8 mouse cellular contexts compared by ENCODE assay signal in genomic region chr15:96665889-96666288, GRCm38 (mm10). TPM values are rescaled to one million over a fixed set of nuclear protein-coding genes. Genes with fewer than 3 reads are reported as not detected.
A peak's percentile ranks its signal among the peaks of the same experiment; 100 is the strongest.
DNase-seq lines count a peak whose midpoint lies in the region; ATAC-seq and TF ChIP-seq lines count a peak whose summit lies in the region.

No protein-coding gene starts in this region.

- peak overlapping the region; percentile 36; the same call in 1 of the 2 replicates for H3K4me3 ChIP-seq in heart, embryonic 13.5 days
- no peak overlapping the region for H3K4me3 ChIP-seq in kidney, embryonic 16.5 days (ENCODE audit: low read length)
- no peak overlapping the region for H3K4me3 ChIP-seq in liver, adult 2 months (ENCODE audit: insufficient read depth, low read depth, low read length)
- no peak overlapping the region for H3K4me3 ChIP-seq in stomach, embryonic 16.5 days (replicated peaks; ENCODE audit: low read length)

- H3K79me2 ChIP-seq in liver, adult 2 months (ENCODE audit: control insufficient read depth, insufficient read depth, low read length) = no peaks in the 10 kb centered on the region

- no peak; the same call in 1 of the 2 replicates for ATAC-seq in heart, embryonic 13.5 days (ENCODE audit: extremely low read depth, insufficient number of reproducible peaks, low FRiP score, low TSS enrichment)
- peak; percentile 76 for ATAC-seq in kidney, embryonic 16.5 days (ENCODE audit: low FRiP score, low TSS enrichment)
- ATAC-seq in stomach, embryonic 16.5 days (ENCODE audit: insufficient read depth, low FRiP score) = peak; percentile 86; the same call in 1 of the 2 replicates

- H3K4me2 ChIP-seq in heart, embryonic 13.5 days = peak overlapping the region; percentile 64
- 0 out of 2 replicates have a peak overlapping the region, but pooled peaks have one; percentile 38 for H3K4me2 ChIP-seq in kidney, embryonic 16.5 days (replicated peaks; ENCODE audit: low read depth, low read length)
- H3K4me2 ChIP-seq in stomach, embryonic 16.5 days (ENCODE audit: low read depth, low read length) = peak overlapping the region; percentile 54; the same call in 1 of the 2 replicates

- peak; percentile 90 for DNase-seq in A20 (ENCODE audit: low read depth, low spot score)
- peak; percentile 72 for DNase-seq in adrenal gland, adult 2 months
- DNase-seq in embryo, embryonic 9.5 days (ENCODE audit: extremely low spot score) = peak; percentile 70
- peak; percentile 79 for DNase-seq in liver, adult 2 months (ENCODE audit: extremely low read depth, low read depth, low spot score)
- DNase-seq in monocyte, adult 2 months (ENCODE audit: low read depth in 1 of 2, low spot score in 2 of 2) = peak; percentile 26 to 62

- 8% methylated on average over 3 of the region's 3 CpGs for WGBS in heart, embryonic 13.5 days
- WGBS in kidney, embryonic 16.5 days = 7% methylated on average over 3 of the region's 3 CpGs
- under 1% methylated on average over 3 of the region's 3 CpGs for WGBS in liver, adult 2 months
- 3% methylated on average over 3 of the region's 3 CpGs for WGBS in stomach, embryonic 16.5 days

- H3K9ac ChIP-seq in heart, embryonic 13.5 days = peak overlapping the region; percentile 62; the same call in 1 of the 2 replicates
- no peak overlapping the region for H3K9ac ChIP-seq in kidney, embryonic 16.5 days (replicated peaks; ENCODE audit: low read length)
- H3K9ac ChIP-seq in liver, adult 2 months (ENCODE audit: low read depth, low read length) = no peak overlapping the region
- no peak overlapping the region for H3K9ac ChIP-seq in stomach, embryonic 16.5 days (ENCODE audit: low read length)

- H3K27ac ChIP-seq in heart, embryonic 13.5 days (replicated peaks) = no peak overlapping the region
- H3K27ac ChIP-seq in kidney, embryonic 16.5 days (ENCODE audit: low read length) = no peak overlapping the region
- H3K27ac ChIP-seq in liver, adult 2 months (replicated peaks; ENCODE audit: insufficient read depth, low read depth, low read length) = no peak overlapping the region
- H3K27ac ChIP-seq in stomach, embryonic 16.5 days (ENCODE audit: low read length) = no peak overlapping the region

- no peaks in the 10 kb centered on the region for H3K9me3 ChIP-seq in heart, embryonic 13.5 days
- H3K9me3 ChIP-seq in kidney, embryonic 16.5 days (ENCODE audit: low read length) = no peaks in the 10 kb centered on the region
- H3K9me3 ChIP-seq in stomach, embryonic 16.5 days (replicated peaks; ENCODE audit: control insufficient read depth, low read length) = no peaks in the 10 kb centered on the region

- peak; percentile 48 for TF ChIP-seq CTCF in liver, adult 2 months (IDR thresholded peaks at IDR 0.05; ENCODE audit: low read depth, low read length)

- peaks cover 12% of the 10 kb centered on the region for H3K4me1 ChIP-seq in heart, embryonic 13.5 days
- peaks cover 5% of the 10 kb centered on the region; the same call in 1 of the 2 replicates for H3K4me1 ChIP-seq in kidney, embryonic 16.5 days (ENCODE audit: insufficient read depth, low read length)
- H3K4me1 ChIP-seq in liver, adult 2 months (ENCODE audit: control insufficient read depth, insufficient read depth, low read length) = peaks cover 3% of the 10 kb centered on the region; the same call in 1 of the 2 replicates
- H3K4me1 ChIP-seq in stomach, embryonic 16.5 days (ENCODE audit: control insufficient read depth, insufficient read depth, low read length) = peaks cover 8% of the 10 kb centered on the region; the same call in 1 of the 2 replicates

- TF ChIP-seq POLR2A in liver, adult 2 months (IDR thresholded peaks at IDR 0.05; ENCODE audit: extremely low read depth, insufficient read depth, low read length) = no peak

- H3K27me3 ChIP-seq in heart, embryonic 13.5 days (replicated peaks) = no peaks in the 10 kb centered on the region
- no peaks in the 10 kb centered on the region for H3K27me3 ChIP-seq in kidney, embryonic 16.5 days (ENCODE audit: insufficient read depth, low read length)
- no peaks in the 10 kb centered on the region for H3K27me3 ChIP-seq in liver, adult 2 months (ENCODE audit: control insufficient read depth, insufficient read depth, low read length)
- no peaks in the 10 kb centered on the region for H3K27me3 ChIP-seq in stomach, embryonic 16.5 days (ENCODE audit: control insufficient read depth, insufficient read depth, low read length)

- H3K36me3 ChIP-seq in heart, embryonic 13.5 days = no peaks in the 10 kb centered on the region
- H3K36me3 ChIP-seq in kidney, embryonic 16.5 days (ENCODE audit: insufficient read depth, low read length) = no peaks in the 10 kb centered on the region
- H3K36me3 ChIP-seq in liver, adult 2 months (ENCODE audit: control insufficient read depth, insufficient read depth, low read length) = no peaks in the 10 kb centered on the region
- no peaks in the 10 kb centered on the region for H3K36me3 ChIP-seq in stomach, embryonic 16.5 days (ENCODE audit: control insufficient read depth, insufficient read depth, low read length)

RNA-seq across cellular contexts. Expression of gene Slc38a1, which starts 23.2 kb away (rescaled TPM):
- total RNA-seq in adrenal gland, adult 2 months (2021) = 10 to 100 TPM; 25.3 to 29.1 TPM
- 4.4 and 6.5 TPM in 2 replicates for polyA plus RNA-seq in adrenal gland, adult 2 months (2012; rRNA removed)
- polyA plus RNA-seq in heart, embryonic 13.5 days (2015; fragmentation: Nextera tagmentation; extraction: Ambion mirVana) = 69.7 and 70.4 TPM in 2 replicates
- 62.4 and 75.7 TPM in 2 replicates for polyA plus RNA-seq in kidney, embryonic 16.5 days (2015; fragmentation: Nextera tagmentation; extraction: Ambion mirVana)
- 0.74 and 0.87 TPM in 2 replicates for total RNA-seq in liver, adult 2 months (2014; rRNA removed)
- 0.31 and 2.0 TPM in 2 replicates for polyA plus RNA-seq in liver, adult 2 months (2012; rRNA removed)
- 55.6 and 58.0 TPM in 2 replicates for polyA plus RNA-seq in stomach, embryonic 16.5 days (2015; fragmentation: Nextera tagmentation; extraction: Ambion mirVana)

RNA-seq across cellular contexts. Expression of gene Slc38a2, which starts 33.6 kb away (rescaled TPM):
- 100 to 1,000 TPM; 113 to 208 TPM for total RNA-seq in adrenal gland, adult 2 months (2021)
- 20.4 and 30.4 TPM in 2 replicates for polyA plus RNA-seq in adrenal gland, adult 2 months (2012; rRNA removed)
- polyA plus RNA-seq in heart, embryonic 13.5 days (2015; fragmentation: Nextera tagmentation; extraction: Ambion mirVana) = 115 and 119 TPM in 2 replicates
- polyA plus RNA-seq in kidney, embryonic 16.5 days (2015; fragmentation: Nextera tagmentation; extraction: Ambion mirVana) = 140 and 150 TPM in 2 replicates
- 73.9 and 85.1 TPM in 2 replicates for total RNA-seq in liver, adult 2 months (2014; rRNA removed)
- polyA plus RNA-seq in liver, adult 2 months (2012; rRNA removed) = 22.1 and 22.5 TPM in 2 replicates
- 132 and 133 TPM in 2 replicates for polyA plus RNA-seq in stomach, embryonic 16.5 days (2015; fragmentation: Nextera tagmentation; extraction: Ambion mirVana)
